Mouse (Mus musculus): ENCODE data around the gene Astn2.

GRCm38 (mm10) chr4:66425804-66426203, 21.4 kb upstream of the Astn2 start:
- TF ChIP-seq CTCF (IDR thresholded peaks at IDR 0.05; ENCODE audit: insufficient read depth, low read depth, low read length) (no peak), POLR2A (IDR thresholded peaks at IDR 0.05; ENCODE audit: insufficient read depth, low read depth, low read length) (no peak)
